Mouse (Mus musculus): ENCODE data around the gene Apip. TPM values are rescaled to one million over a fixed set of nuclear protein-coding genes. Genes with fewer than 3 reads are reported as not detected.

Gene Apip
- polyA plus RNA-seq, 1 experiment from 2014 or later = 52.1 TPM

DNA sequence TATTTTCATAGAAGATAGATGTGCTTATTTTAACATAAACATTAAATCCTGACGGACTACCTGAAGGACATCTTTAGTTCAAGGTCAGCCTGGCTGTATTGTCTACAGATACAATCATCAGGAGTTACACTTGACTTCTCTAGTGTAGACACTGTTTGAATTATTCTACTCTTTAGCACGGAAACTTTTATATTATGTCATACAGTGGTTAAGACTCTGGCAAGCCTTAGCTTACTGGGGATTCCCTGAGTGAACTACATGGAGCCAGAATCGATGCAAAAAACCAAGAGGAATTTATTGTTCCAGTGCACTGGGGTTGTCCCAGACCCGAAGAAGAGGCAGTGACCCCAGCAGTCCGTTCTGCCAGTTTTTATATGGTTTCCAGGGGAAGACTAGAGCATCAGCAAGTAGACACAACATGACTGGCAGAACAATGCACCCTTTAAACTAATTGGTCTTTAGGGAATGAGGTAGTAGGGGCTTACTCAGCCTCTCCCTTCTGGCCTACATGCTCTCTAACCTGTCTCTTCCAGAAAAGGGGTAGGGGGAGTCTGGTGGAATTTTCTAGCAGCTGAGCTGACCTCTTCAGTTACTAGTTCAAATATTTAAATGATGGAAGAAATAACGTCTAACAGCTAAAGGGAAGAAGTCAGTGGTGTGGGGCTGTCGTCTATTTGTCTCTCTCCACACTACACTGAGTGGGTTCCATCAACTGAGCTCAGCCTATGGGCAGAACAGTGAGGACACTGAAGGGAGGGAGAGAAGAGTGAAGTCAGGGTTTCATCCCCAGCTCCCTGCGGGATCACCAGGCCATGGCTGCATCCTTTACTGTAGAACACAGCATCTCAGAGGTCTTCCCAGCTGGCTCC is 6.6 kb upstream of the Apip start:
- WGBS = 81% methylated on average over 8 of the region's 8 CpGs
- H3K4me3 ChIP-seq (ENCODE audit: low read depth, low read length) = no peak overlapping the region
- H3K36me3 ChIP-seq (ENCODE audit: control insufficient read depth, insufficient read depth, low read length) = no peaks in the 10 kb centered on the region
- no peak for ATAC-seq (ENCODE audit: low read depth)
- 0 out of 2 replicates have a peak, but pooled peaks cover 5% of the 10 kb centered on the region for H3K4me1 ChIP-seq (ENCODE audit: control insufficient read depth, insufficient read depth, low read length)
- H3K9me3 ChIP-seq (ENCODE audit: control insufficient read depth, low read length) = no peaks in the 10 kb centered on the region
- H3K4me2 ChIP-seq (ENCODE audit: low read depth, low read length) = no peak overlapping the region
- H3K27ac ChIP-seq (ENCODE audit: low read depth, low read length) = no peak overlapping the region
- no peaks in the 10 kb centered on the region for H3K27me3 ChIP-seq (ENCODE audit: control insufficient read depth, insufficient read depth, low read length)
- no peak overlapping the region for H3K9ac ChIP-seq (replicated peaks; ENCODE audit: low read depth, low read length)

DNA sequence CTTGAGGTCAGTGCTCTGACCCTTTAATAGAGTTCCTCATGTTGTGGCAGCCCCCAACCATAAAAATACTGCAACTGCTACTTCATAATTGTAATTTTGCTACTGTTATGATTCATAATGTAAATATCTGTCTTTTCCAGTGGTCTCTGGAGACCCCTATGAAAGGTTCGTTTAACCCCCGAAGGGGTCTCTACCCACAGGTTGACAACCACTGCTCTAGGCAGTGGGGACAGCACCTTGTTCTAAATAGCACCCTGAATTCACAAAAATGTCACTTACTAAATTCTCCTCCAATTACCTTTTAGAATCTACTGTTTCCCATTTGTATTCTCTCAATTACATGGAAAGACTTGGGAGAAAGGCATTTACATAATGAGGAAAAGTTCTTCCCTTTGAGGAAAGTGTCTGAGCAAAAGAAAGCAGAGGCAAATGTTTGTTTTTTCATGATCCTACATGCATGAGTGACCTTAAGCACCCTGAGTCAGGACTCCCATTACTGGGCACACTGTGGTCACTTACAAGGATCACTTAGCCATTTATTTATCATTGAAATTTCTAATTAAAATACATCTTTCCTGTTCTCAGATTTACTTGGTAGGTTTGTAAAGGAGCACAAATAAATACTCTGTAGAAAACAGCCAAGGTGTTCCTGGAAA is 5.8 kb upstream of the Apip start:
- Histone ChIP-seq H3K4me3 (ENCODE audit: low read depth, low read length) (no peak overlapping the region), H3K4me1 (ENCODE audit: control insufficient read depth, insufficient read depth, low read length) (peaks cover 12% of the 10 kb centered on the region), H3K27me3 (ENCODE audit: control insufficient read depth, insufficient read depth, low read length) (no peaks in the 10 kb centered on the region), H3K4me2 (ENCODE audit: low read depth, low read length) (no peak overlapping the region), H3K36me3 (ENCODE audit: control insufficient read depth, insufficient read depth, low read length) (no peaks in the 10 kb centered on the region), H3K27ac (ENCODE audit: low read depth, low read length) (no peak overlapping the region), H3K9me3 (ENCODE audit: control insufficient read depth, low read length) (no peaks in the 10 kb centered on the region), H3K9ac (replicated peaks; ENCODE audit: low read depth, low read length) (no peak overlapping the region)
- ATAC-seq (ENCODE audit: low read depth) = no peak
- WGBS = 94% methylated on average over 2 of the region's 2 CpGs

DNA sequence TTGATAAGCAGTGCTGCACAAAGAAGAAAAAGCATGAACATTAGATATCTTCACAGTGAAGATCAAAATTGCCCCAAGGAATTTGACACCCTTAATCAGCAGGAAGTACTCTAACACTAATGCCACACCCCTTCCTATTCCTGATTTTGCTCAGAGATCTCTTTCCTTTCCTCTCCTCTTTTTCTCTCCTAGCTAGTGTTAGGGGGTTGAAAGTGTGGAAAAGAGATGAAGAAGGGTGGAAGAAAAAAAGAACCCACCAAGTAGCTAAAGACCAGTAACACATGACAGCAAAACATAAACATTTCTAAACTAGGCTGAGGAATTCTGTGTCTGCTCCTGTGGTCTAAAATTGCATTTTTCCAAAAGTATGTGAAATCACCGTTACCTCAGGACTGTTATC is 4.9 kb upstream of the Apip start:
- Histone ChIP-seq H3K4me3 (ENCODE audit: low read depth, low read length) (no peak overlapping the region), H3K27ac (ENCODE audit: low read depth, low read length) (no peak overlapping the region), H3K36me3 (ENCODE audit: control insufficient read depth, insufficient read depth, low read length) (no peaks in the 10 kb centered on the region), H3K4me1 (ENCODE audit: control insufficient read depth, insufficient read depth, low read length) (peaks cover 13% of the 10 kb centered on the region), H3K9ac (replicated peaks; ENCODE audit: low read depth, low read length) (no peak overlapping the region), H3K4me2 (ENCODE audit: low read depth, low read length) (no peak overlapping the region), H3K9me3 (ENCODE audit: control insufficient read depth, low read length) (no peaks in the 10 kb centered on the region), H3K27me3 (ENCODE audit: control insufficient read depth, insufficient read depth, low read length) (no peaks in the 10 kb centered on the region)
- no peak for ATAC-seq (ENCODE audit: low read depth)
- 91% methylated on average over 1 of the region's 1 CpGs for WGBS

DNA sequence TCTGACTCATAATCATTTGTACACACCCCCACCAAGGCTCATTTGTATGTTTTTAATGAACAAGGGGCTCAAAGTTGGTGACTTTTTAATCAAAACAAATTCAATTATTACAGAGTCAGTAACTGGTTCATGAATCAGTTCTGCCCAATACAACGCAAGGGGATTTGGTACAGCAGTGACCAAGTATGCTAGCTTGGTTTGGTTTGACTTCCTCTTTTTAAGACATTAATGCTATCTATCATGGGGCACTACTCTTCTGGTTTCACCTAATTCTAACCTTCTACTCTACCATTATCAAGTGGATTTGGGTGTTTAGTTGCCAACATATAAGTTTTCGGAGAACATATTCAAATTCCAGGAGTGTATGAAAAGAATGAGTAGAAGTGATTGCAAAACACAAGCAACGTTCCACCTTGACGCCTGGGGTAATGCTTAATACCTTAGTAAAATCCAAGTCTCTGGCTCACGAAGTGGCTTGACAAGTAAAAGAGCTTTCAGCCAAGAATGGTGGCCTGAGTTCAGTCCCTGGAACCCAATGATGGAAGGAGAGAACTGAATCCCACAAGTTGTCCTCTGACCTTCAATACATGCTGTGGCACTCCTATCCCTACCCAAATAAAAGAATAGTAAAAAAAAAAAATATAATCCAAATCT is 3.6 kb upstream of the Apip start:
- WGBS = 95% methylated on average over 5 of the region's 5 CpGs
- no peaks in the 10 kb centered on the region for H3K9me3 ChIP-seq (ENCODE audit: control insufficient read depth, low read length)
- H3K9ac ChIP-seq (replicated peaks; ENCODE audit: low read depth, low read length) = no peak overlapping the region
- no peaks in the 10 kb centered on the region for H3K36me3 ChIP-seq (ENCODE audit: control insufficient read depth, insufficient read depth, low read length)
- no peak overlapping the region for H3K4me2 ChIP-seq (ENCODE audit: low read depth, low read length)
- no peak overlapping the region for H3K27ac ChIP-seq (ENCODE audit: low read depth, low read length)
- peaks cover 16% of the 10 kb centered on the region for H3K4me1 ChIP-seq (ENCODE audit: control insufficient read depth, insufficient read depth, low read length)
- no peaks in the 10 kb centered on the region for H3K27me3 ChIP-seq (ENCODE audit: control insufficient read depth, insufficient read depth, low read length)
- ATAC-seq (ENCODE audit: low read depth) = no peak
- no peak overlapping the region for H3K4me3 ChIP-seq (ENCODE audit: low read depth, low read length)

DNA sequence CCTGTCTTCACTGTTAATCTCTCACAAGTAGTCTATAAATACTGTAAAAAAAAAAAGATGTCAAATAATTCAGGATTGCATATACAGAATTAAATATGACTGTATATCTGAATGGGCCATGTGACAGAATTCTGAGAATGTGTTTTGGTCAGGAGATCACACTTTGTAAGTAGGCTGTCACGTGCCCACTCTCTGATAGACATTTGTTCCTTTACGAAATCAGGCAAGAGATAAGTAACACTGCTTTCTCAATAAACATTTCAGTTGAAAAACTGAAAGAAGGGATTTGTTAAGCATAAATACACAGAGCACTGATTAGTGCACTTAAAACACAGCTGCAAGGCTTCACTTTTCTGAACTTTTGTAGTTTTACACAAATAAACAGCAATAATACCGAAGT is 2.9 kb upstream of the Apip start:
- Histone ChIP-seq H3K4me1 (ENCODE audit: control insufficient read depth, insufficient read depth, low read length) (peaks cover 16% of the 10 kb centered on the region), H3K9me3 (ENCODE audit: control insufficient read depth, low read length) (no peaks in the 10 kb centered on the region), H3K27ac (ENCODE audit: low read depth, low read length) (no peak overlapping the region), H3K9ac (replicated peaks; ENCODE audit: low read depth, low read length) (no peak overlapping the region), H3K27me3 (ENCODE audit: control insufficient read depth, insufficient read depth, low read length) (no peaks in the 10 kb centered on the region), H3K4me3 (ENCODE audit: low read depth, low read length) (no peak overlapping the region), H3K4me2 (ENCODE audit: low read depth, low read length) (no peak overlapping the region), H3K36me3 (ENCODE audit: control insufficient read depth, insufficient read depth, low read length) (no peaks in the 10 kb centered on the region)
- WGBS = 93% methylated on average over 3 of the region's 3 CpGs
- ATAC-seq (ENCODE audit: low read depth) = no peak

DNA sequence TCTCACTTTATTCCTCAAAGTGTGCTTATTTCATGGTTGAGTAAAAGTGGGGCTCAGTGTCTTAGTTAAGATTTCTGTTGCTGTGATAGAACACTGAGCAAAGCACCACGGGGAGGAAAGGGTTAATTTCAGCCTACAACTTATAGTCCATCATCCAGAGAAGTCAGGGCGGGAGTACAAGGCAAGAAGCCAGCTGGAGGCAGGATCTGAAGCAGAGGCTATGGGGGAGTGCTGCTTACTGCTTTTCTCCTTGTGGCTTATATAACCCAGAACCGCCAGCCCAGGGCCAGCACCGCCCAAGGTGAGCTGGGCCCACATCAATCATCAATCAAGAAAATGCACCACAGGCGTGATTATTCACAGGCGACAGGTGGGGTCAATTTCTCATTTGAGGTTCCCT is 7.6 kb downstream of the Apip start:
- no peaks in the 10 kb centered on the region for H3K9me3 ChIP-seq (ENCODE audit: control insufficient read depth, low read length)
- H3K4me2 ChIP-seq (ENCODE audit: low read depth, low read length) = no peak overlapping the region
- no peak for ATAC-seq (ENCODE audit: low read depth)
- no peak overlapping the region for H3K9ac ChIP-seq (replicated peaks; ENCODE audit: low read depth, low read length)
- H3K36me3 ChIP-seq (ENCODE audit: control insufficient read depth, insufficient read depth, low read length) = no peaks in the 10 kb centered on the region
- H3K27ac ChIP-seq (ENCODE audit: low read depth, low read length) = no peak overlapping the region
- no peaks in the 10 kb centered on the region for H3K27me3 ChIP-seq (ENCODE audit: control insufficient read depth, insufficient read depth, low read length)
- H3K4me1 ChIP-seq (ENCODE audit: control insufficient read depth, insufficient read depth, low read length) = no peaks in the 10 kb centered on the region
- WGBS = 72% methylated on average over 6 of the region's 6 CpGs
- no peak overlapping the region for H3K4me3 ChIP-seq (ENCODE audit: low read depth, low read length)

DNA sequence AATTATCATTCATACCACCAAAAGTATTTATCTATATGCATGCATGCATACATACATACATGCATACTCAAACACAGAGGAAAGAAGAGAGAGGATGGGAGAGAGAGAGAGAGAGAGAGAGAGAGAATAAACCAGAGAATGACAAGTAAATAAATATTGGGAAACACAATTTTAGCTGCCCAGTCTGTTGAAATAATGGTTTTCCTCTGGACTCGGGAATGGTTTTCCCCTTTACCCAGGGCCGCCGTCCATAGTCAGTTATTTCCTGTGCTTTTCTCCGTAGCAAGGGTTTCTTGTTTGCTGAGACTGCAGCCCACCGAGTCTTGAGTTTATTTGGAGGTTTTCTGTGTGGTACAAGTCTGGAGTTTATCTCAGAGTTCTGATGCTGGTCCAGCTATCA is 8.2 kb downstream of the Apip start:
- ATAC-seq (ENCODE audit: low read depth) = no peak
- Histone ChIP-seq H3K4me2 (ENCODE audit: low read depth, low read length) (no peak overlapping the region), H3K27ac (ENCODE audit: low read depth, low read length) (no peak overlapping the region), H3K9ac (replicated peaks; ENCODE audit: low read depth, low read length) (no peak overlapping the region), H3K36me3 (ENCODE audit: control insufficient read depth, insufficient read depth, low read length) (no peaks in the 10 kb centered on the region), H3K4me3 (ENCODE audit: low read depth, low read length) (no peak overlapping the region), H3K9me3 (ENCODE audit: control insufficient read depth, low read length) (no peaks in the 10 kb centered on the region), H3K4me1 (ENCODE audit: control insufficient read depth, insufficient read depth, low read length) (no peaks in the 10 kb centered on the region), H3K27me3 (ENCODE audit: control insufficient read depth, insufficient read depth, low read length) (no peaks in the 10 kb centered on the region)
- 86% methylated on average over 5 of the region's 5 CpGs for WGBS

GRCm38 (mm10) chr2:103082853-103083252 is 9.4 kb downstream of the Apip start:
- WGBS = 81% methylated on average over 7 of the region's 7 CpGs

DNA sequence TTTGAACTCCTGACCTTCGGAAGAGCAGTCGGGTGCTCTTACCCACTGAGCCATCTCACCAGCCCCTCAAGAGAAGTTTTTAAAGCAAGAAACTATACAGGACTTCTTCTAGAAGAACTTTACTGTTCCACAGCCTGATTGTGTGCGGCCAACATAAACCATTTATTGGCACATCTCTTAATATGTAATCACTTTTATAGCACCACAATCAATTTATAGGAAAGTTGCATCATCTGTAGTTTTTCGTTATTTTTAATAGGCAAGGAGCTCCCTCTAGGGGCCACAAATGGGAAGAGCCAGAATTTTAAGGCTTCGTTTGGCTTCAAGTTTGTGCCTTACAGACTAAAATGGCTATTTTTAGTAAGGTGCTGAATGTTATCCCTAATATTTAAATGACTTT is 11.0 kb downstream of the Apip start:
- Histone ChIP-seq H3K9ac (replicated peaks; ENCODE audit: low read depth, low read length) (no peak overlapping the region), H3K4me2 (ENCODE audit: low read depth, low read length) (no peak overlapping the region), H3K4me3 (ENCODE audit: low read depth, low read length) (no peak overlapping the region), H3K27me3 (ENCODE audit: control insufficient read depth, insufficient read depth, low read length) (no peaks in the 10 kb centered on the region), H3K4me1 (ENCODE audit: control insufficient read depth, insufficient read depth, low read length) (no peaks in the 10 kb centered on the region), H3K27ac (ENCODE audit: low read depth, low read length) (no peak overlapping the region), H3K36me3 (ENCODE audit: control insufficient read depth, insufficient read depth, low read length) (no peaks in the 10 kb centered on the region), H3K9me3 (ENCODE audit: control insufficient read depth, low read length) (no peaks in the 10 kb centered on the region)
- 55% methylated on average over 5 of the region's 5 CpGs for WGBS
- ATAC-seq (ENCODE audit: low read depth) = no peak

More at GRCm38 (mm10) chr2:103082853-103083252, 9.4 kb downstream of the Apip start:
- Histone ChIP-seq H3K36me3 (ENCODE audit: control insufficient read depth, insufficient read depth, low read length) (no peaks in the 10 kb centered on the region), H3K4me1 (ENCODE audit: control insufficient read depth, insufficient read depth, low read length) (no peaks in the 10 kb centered on the region), H3K27me3 (ENCODE audit: control insufficient read depth, insufficient read depth, low read length) (no peaks in the 10 kb centered on the region), H3K9me3 (ENCODE audit: control insufficient read depth, low read length) (no peaks in the 10 kb centered on the region), H3K27ac (ENCODE audit: low read depth, low read length) (no peak overlapping the region), H3K4me2 (ENCODE audit: low read depth, low read length) (no peak overlapping the region), H3K4me3 (ENCODE audit: low read depth, low read length) (no peak overlapping the region), H3K9ac (replicated peaks; ENCODE audit: low read depth, low read length) (no peak overlapping the region)
- ATAC-seq (ENCODE audit: low read depth) = no peak

All from neural tube, embryonic 14.5 days (tissue).